Comparison of ENCODE assay signal across 9 mouse cellular contexts in genomic region chr17:78304059-78304458, GRCm38 (mm10).
"Had no signal": no experiment of that assay in that cellular context is flagged by ENCODE, and none has a peak within 500 bp of the region (broad histone marks: within the 10 kb centered on the region; RNA-seq: fewer than 3 reads in every experiment).

No protein-coding gene starts in this region.

- DNase-seq: kidney, adult 18-20 months; kidney, postnatal 10 days; kidney, postnatal 4 days; left cerebral cortex, postnatal 4 days; lung, adult 18-20 months; thymus, postnatal 14 days had no signal

- ATAC-seq: midbrain, embryonic 13.5 days had no signal

- H3K4me1 ChIP-seq: midbrain, embryonic 13.5 days had no signal

- H3K4me3 ChIP-seq: layer of hippocampus, adult 2 months; limb, embryonic 13.5 days; midbrain, embryonic 13.5 days had no signal

- H3K27me3 ChIP-seq: limb, embryonic 13.5 days; midbrain, embryonic 13.5 days had no signal

- H3K27ac ChIP-seq: layer of hippocampus, adult 2 months; limb, embryonic 13.5 days; midbrain, embryonic 13.5 days had no signal
